Mouse (Mus musculus) neutrophil, adult 65 days (primary cell): ENCODE results near the gene Prdm10. TPM values are rescaled to one million over a fixed set of nuclear protein-coding genes. Genes with fewer than 3 reads are reported as not detected.

Experiments used
- total RNA-seq: library from RNA; stranded (reverse); gene quantifications from 2 replicates; pipeline ENCODE4 v1.2.4, GENCODE M21; 2023

Prdm10 gene
- 10.5 and 13.5 TPM in 2 replicates for total RNA-seq

DNA sequence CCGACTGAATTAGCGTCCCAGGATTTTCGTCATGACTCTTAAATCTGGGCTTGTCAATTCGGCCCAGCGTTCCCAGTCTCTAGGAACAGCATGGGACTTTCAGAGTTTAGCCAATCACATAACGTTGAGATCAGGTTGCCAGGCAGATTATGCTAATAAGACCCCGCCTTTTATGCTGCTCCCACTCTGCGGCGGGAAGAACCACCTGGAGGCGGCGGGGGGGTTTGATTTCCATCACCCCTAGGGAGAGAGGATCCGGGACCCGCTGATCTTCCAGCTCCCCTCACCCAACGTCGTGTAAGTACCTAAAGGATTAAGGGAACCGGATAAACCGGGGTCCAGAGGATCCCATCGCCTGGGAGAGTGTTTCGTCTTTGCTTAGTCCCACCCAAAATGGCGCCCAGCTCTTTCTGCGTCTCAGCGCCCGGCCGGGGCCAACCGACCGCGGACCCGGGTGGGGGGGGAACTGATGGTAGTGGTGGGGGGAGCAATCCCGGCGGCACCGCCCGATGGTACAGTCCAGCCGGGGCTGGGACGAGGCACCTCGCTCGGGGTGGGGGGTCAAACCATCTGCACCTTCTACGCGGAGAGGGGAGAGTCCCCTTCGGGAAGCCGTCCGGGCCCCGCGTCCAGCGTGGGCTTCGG is at the start of gene Prdm10:
TSS of gene Prdm10 (plus strand) at position 173 of the 645 bp plus-strand sequence.

DNA sequence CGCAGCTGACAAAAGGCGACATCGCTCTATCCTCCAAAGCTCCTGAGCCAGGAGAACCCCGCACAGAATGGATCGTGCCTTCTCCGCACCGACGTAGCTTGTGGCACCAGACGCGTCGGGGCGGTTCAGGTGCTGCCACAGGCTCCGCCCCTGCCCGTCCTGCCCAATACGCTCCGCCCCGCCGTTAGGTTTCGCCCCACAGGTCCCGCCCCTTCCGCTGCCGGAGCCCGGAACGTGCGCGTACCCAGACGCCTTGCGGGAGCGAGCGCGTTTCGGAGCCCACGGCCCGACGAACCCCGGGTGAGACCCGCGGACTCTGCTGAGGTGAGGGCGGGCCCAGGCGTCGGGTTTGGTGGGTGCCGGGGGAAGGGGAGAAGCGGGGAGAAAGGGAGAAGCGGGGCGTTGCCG is 105.6 kb downstream of the Prdm10 start, which contains the start of gene Nfrkb:
TSS of gene Nfrkb (plus strand) at position 246 of the 408 bp plus-strand sequence.

Other genes with a start within 250 kb of the Prdm10 start
- gene Zbtb44, start 249.9 kb upstream of the Prdm10 start, total RNA-seq: 23.6 and 24.5 TPM in 2 replicates
- 1.5 and 1.9 TPM in 2 replicates for gene St14, start 148.7 kb upstream of the Prdm10 start, total RNA-seq
- gene Aplp2, start 68.7 kb upstream of the Prdm10 start, total RNA-seq: 38.4 and 47.7 TPM in 2 replicates
- gene Nfrkb, start 105.7 kb downstream of the Prdm10 start, total RNA-seq: 28.1 and 36.0 TPM in 2 replicates
- not detected in 2 replicates for gene Tmem45b, start 183.9 kb downstream of the Prdm10 start, total RNA-seq